Mouse (Mus musculus) 416B (cell line): ENCODE measurements around the gene Myo1g.

Source experiments
- DNase-seq: peaks from one replicate; pipeline ENCODE4 v3.0.0; 2011; ENCODE audit warnings: low read depth

Myo1g gene

GRCm38 (mm10) chr11:6528186-6529006, 7.6 kb upstream of the Myo1g start:
- DNase-seq: peak; percentile 98

DNA sequence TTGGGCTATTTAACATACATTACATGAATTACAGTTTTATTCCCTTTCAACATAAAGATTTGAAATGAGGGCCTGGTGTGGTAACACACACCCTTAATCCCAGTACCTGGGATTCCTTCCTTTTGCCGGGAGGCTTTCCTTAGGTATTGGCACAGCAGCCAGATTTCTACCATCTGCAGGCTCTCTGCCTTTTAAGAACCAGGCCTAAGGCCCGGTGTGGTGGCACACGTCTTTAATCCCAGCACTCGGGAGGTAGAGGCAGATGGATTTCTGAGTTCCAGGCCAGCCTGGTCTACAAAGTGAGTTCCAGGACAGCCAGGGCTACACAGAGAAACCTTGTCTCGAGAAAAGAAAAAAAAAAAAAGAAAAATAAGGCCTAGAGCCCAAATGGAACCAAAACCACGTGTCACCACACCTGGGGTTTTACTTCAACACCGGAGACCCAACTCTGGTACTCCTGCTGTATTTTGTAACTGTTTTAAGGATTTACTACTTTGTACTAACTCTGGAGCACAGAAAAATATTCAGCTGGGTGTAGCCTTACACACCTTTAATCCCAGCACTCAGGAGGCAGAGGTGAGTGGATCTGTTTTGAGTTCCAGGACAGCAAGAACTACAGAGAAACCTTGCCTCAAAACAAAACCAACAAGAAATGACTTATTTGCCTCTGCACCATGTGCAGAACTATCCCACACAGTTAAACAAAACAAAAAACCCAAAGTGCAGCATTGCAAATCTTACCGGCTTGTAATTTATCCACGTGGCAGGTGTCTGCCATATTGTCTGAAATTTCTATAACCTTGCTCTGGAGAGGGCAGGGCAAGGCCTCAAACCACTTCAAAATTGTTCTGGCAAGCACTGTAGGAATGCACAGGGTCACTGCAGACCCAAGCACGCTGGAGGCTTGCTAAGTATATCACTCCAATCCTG, 6.8 kb upstream of the Myo1g start:
- peak; percentile 76 for DNase-seq

DNA sequence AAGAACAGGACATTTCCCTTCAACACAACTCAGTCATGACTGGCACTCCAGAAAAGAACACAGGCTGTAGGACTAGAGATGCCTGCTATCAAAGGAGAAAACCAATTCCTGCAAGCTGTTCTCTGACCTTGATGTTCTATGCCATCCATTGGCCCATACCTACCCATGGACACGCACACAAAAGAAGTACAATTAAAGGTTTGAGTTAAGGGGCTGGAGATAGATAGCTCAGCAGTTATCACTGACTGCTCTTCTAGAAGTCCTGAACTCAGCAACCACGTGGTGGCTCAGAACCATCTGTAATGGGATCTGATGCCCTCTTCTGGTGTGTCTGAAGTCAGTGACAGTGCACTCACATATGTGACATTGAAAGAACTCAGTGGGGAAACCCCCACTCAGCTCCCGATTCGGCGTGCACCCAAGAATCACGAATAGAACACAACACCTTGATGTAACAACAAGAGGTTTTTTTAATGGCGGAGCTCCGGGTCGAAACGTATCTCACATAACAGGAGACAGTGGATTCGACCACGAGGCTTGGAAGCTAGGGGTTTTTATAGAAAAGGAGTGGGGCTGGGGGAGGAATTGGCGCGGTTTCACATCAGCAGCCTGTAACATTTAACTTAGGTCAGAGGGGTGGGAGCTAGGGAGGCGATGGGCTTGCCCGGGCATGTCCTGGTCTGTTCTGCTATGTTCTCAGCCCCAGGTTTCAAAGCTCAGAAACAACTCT, 5.9 kb upstream of the Myo1g start:
- peak; percentile 64 for DNase-seq

DNA sequence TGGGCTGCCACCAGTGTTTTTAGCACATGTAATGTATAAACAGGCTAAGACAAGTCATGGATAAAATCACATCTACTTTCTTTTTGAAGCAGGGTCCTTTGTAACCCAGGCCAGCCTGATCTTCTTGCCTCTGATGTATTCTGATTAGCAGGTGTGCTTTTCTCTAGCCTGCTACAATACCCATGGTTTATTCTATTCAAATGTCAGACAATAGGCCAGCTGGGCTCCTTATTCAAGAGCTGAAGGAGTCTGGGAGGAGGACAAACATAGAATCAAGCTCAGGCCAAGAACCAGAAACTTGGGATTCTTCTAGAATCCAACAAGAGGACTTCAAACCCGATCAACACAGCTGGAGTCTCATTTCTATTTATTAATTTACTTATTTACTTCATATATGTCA, 4.5 kb upstream of the Myo1g start:
- no peak for DNase-seq

GRCm38 (mm10) chr11:6524880-6525238, 4.1 kb upstream of the Myo1g start:
- DNase-seq: no peak

DNA sequence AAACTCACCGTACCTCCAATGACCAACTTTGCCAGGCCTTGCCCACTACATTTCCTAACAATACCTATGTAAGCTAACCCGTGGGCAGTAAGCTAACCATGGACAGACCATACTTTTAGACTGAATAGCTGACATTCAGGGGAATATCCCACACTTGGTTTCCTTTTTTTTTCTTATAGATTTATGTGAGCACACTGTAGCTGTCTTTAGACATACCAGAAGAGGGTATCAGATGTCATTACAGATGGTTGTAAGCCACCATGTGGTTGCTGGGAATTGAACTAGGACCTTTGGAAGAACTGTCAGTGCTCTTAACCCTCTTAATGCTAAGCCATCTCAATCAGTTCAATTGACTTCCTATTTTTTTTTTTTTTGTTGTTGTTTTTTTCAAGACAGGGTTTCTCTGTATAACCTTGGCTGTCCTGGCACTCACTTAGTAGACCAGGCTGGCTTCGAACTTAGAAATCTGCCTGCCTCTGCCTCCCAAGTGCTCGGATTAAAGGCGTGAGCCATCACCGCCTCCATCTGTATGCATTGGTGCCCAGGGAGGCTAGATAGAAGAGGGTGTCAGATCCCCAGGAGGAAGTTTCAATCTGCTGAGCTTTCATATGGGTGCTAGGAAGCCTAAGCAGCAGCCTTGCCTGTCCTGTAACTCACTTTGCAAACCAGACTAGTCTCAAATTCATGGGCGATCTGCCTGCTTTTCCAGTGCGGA, 3.6 kb upstream of the Myo1g start:
- peak; percentile 32 for DNase-seq

GRCm38 (mm10) chr11:6523662-6524088, 2.9 kb upstream of the Myo1g start:
- DNase-seq: peak; percentile 81

GRCm38 (mm10) chr11:6522782-6523525, 2.2 kb upstream of the Myo1g start:
- no peak for DNase-seq

DNA sequence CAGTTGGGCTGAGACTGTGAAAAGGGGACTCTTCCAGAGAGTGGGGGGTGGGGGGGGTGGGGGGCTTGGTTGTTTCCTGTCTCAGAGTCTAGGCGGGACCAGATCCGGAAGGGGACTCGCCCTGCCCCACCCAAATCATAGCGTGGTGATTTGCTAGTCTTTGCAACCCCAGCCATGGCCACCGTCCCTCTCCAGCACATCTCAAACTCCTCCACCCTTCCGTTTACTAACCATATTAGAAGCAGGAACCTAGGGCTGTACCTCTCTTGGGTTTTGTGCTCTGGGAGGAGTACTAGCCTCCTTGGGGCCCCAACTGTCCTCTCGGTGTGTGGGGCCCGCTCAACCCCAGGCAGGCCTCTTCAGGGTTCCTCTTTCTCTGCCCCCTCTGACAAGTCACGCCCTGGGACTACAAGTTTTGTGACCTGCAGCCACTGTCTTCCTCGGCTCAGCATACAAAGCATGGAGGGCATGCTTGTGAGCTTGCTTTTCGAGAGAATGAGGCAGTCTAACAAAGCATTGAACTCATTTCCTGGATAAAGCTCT, 1.2 kb downstream of the Myo1g start:
- peak; percentile 67 for DNase-seq

DNA sequence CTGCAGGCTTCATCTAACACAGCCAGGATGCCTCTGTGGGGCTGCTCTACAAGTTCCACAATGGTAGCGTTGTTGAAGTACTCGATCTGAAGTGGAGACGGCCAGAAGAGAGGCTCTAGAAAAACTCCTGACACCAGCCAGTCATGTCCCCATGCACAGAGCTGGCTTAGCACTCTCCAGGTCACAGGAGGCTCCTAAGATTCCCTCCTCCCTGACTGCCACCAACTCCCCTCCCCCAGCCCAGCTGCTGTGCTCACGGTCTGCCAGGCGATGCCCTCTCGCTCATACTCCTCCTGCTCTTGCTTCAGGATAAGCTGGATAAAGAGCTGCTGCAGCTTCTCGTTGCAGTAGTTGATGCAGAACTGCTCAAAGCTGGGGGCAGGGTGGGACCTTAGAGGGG, 5.9 kb downstream of the Myo1g start:
- no peak for DNase-seq

DNA sequence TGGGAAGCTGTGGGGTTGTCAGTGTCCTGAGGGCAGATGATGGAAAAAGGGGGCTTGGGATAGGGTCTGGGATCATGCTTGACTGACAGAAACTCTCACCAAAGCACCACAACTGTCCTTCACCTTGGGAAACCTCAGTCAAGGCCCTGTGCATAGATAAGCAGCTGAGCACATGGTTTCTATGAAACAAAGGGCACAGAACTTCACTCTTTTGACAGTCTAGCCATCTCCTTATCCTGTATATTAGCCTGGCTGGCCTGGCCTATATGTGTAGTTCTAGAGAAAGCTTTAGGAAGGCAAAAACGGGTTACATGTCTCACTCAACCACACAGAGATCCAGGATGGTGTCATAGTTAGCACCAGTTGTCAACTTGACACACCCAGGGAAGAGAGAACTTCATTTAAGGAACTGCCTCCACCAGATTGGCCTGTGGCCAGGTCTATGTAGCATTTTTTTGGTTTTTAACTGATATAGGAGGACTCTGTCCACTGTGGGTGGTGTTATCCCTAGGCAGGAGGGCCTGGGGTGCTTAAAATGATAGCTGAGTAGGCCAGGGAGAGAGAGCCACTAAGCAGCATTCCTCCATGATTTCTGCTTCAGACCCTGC, 12.4 kb downstream of the Myo1g start:
- DNase-seq: peak; percentile 35

DNA sequence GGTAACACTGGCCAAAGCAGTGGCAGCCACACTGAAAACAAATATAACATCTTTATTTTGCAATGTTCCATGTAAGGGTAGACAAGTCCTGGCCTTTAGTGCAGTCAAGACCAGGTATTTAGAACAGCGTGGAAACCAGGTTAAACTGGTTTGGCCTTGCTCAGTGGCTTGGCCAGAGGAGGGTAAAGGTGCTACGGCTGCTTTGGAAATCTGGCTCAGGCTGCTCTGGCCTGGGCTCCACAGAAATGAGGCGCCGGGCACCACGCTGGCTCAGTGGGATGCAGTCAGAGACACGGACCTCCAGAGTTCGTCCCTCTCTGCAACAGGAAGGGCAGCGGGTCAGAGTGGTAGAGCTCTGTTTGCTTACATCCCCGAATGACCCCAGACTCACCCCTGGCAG, 14.2 kb downstream of the Myo1g start:
- no peak for DNase-seq

DNA sequence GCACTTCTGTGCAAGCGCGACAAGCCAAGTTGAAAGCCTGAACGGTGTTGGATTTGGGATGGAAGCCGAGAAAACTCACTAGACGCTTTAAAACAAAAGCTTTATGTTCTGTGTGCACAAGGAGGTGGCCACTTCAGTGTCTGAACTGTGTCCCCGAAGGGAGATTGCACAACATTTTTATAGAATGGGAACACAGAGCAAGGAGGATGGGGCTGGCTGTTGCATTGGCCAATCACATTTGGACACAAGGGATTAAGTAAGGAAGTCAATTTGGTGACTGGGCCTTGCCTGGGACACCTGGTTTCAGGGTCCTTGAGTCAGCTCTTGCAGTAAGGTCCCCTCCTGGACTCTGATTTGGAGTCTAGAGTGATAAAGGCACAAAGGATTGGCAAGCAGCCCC, 16.1 kb downstream of the Myo1g start:
- peak; percentile 47 for DNase-seq

DNA sequence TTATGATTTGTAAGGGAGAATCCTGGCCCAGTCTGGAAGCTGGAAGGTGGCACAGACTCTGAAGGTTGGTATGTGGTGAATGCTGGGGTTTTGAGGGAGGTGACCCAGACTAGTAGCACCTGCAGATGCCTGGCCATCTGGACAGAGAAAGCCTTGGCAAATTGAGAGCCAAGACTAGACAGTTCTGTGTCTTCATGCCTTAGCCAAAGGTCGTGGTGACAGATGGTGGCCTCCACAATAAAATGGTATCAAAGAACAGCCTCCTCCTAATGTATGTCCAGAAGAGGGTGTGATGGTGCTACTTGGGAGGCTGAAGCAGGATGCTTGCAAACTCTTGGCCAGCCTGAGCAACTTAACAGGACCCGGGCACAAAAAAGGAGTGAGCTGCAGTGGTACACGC, 16.5 kb downstream of the Myo1g start:
- DNase-seq: no peak

- DNase-seq: no peak
Measured at GRCm38 (mm10) chr11:6502506-6502905, 18.3 kb downstream of the Myo1g start.

- DNase-seq: peak; percentile 84
Measured at GRCm38 (mm10) chr11:6497311-6497948, 23.3 kb downstream of the Myo1g start.

- DNase-seq: peak; percentile 88
Measured at GRCm38 (mm10) chr11:6489691-6490503, 30.9 kb downstream of the Myo1g start.

DNA sequence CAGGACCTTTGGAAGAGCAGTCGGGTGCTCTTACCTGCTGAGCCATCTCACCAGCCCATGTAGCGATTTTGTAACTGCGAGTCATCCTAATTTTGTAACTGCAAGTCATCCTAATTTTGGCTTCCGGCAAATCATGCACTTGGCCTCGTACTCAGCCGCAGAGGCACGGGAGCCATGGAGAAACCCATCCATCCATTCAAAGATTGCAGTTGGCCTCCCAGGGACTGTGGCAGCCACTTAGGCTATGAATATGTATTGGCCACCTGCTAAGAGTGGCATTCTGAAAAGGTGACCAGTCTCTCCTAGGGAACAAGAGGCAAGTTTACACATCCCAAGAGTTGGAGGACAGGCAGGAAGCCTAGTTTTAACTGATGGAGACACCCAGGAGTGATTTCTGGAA, 31.5 kb downstream of the Myo1g start:
- DNase-seq: peak; percentile 66
